Mouse (Mus musculus) testis, postnatal 14 days (tissue): ENCODE results near the gene A830031A19Rik.
A peak's percentile ranks its signal among the peaks of the same experiment; 100 is the strongest.

ENCODE experiments used
- DNase-seq: peaks from one replicate; pipeline ENCODE4 v3.0.0; 2021; ENCODE audit warnings: low spot score

A830031A19Rik gene

DNA sequence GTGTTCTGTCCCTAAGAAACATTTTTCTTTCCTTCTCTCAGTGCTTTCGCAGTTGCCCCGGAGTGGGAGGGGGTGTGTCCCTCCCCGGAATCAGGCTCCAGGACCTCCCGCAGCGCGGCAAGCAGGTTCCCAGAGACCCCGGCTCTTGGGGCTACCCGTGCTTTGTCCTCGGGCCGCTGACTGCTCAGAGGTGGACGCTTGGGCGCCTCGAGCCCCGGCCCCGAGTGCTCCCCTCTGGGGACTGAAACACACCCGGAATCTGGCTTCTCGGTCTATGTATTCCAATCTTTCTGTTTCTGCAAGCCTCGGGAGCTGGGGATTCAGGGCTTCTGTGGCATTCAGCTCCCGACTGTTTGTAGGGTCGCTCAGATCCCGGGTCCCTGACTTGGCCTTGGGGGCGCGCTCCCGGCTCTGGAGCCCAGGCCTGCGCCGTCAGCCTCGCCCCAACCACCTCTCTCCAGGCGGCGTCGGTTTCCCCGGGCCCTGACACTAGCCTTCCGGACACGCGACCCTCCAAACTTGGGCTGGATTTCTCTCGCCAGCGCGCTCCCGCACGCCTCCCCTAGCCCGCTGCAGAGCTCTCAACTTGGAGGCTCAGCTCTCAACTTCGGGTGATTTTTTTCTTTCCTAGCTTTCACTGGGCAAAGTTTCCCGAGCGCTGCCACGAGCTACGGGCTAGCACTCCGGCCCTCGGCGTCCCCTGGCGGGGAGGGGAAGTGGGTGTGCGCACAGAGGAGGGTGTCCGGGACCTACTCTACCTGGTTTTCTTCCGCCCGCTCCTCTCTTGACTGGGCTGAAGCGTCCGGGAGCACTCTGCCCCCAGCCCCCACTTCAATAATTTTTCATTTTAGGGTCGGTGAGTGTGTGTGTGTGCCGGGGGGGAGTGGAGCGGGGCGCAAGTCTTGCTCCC is 2.2 kb upstream of the A830031A19Rik start:
- peak; percentile 32 for DNase-seq

GRCm38 (mm10) chr11:24076127-24076650 is 1.3 kb upstream of the A830031A19Rik start:
- DNase-seq = peak; percentile 43

DNA sequence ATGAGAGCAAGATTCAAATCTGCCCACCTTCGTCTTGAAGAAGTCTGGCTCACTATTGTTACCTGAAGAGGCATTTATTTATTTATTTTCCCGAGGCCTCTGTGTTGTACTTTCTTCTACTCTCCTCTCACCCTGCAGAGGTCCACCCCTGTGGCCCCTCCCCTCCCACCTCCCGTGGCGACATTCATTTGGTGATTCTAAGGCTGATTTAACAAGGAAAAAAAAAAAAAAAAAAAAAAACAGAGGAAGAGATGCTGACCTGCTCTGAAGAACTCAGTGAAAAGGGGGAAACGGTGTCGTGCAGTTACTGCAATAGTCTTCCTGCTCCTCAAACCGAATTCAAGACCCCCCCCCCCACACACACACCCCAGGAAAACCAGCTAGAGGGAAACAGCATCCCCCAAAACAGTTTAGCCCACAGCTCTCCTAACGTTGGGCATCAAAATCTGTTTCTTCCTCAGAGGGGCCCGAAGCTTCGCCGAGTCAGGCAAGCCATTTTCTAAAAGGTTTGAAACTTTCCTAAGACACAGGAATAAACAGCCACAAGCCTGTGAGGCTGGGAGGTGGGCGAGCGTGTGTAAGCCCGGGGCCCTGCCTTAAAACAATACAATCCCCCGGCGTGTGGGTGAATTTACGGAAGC is 752 bp upstream of the A830031A19Rik start:
- DNase-seq = no peak

DNA sequence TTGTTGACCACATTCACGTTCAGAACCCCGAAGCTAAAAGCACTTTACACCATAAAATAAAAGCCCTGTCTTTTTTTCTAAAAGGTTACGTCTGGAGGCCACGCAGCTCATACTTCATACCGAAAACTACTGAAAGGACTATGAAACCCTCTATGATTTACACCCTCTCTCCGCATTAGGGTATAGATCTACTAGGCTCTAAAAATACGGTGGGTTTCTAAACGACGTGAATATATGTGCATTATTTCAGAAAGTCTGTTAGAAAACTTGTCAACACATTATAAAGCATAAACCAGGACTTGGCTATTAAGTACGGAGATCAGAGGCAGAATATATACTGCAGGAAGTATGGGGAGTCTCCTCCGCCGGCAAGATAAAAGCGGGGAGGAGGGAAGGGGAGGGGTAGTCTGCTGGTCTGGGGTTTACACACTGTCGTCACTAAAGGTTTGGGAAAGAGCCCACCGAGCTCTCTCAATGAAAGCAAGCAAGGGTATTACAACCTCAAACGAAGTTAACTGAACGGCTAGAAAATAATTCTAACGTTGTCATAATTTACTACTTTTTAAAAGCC is 748 bp downstream of the A830031A19Rik start:
- DNase-seq = no peak

GRCm38 (mm10) chr11:24065313-24065712 is 9.5 kb downstream of the A830031A19Rik start:
- DNase-seq = no peak

GRCm38 (mm10) chr11:24064221-24064620 is 10.6 kb downstream of the A830031A19Rik start:
- DNase-seq = no peak

- no peak for DNase-seq
Measured at GRCm38 (mm10) chr11:24062495-24063096, 12.3 kb downstream of the A830031A19Rik start.

DNA sequence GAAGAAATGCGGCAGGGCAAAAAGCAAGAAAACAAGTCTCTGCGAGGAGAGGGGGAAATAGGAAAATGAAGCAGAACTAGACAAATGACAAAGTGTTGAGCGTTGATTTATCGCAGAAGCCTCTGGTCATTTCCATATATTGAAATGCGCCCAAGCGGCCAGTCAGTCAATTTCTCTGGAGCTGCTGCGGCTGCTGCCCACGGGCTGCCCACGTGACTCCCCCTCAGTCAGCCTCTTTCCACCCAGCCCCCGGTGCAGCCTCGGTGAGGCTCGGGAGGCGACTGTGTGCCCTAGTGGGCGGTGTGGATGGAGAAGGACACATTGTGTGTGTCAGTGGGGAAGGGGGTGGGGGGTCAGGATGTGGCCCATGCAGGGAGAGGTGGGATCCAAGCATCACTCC is 13.0 kb downstream of the A830031A19Rik start:
- peak; percentile 14 for DNase-seq

GRCm38 (mm10) chr11:24060428-24060827 is 14.4 kb downstream of the A830031A19Rik start:
- no peak for DNase-seq

DNA sequence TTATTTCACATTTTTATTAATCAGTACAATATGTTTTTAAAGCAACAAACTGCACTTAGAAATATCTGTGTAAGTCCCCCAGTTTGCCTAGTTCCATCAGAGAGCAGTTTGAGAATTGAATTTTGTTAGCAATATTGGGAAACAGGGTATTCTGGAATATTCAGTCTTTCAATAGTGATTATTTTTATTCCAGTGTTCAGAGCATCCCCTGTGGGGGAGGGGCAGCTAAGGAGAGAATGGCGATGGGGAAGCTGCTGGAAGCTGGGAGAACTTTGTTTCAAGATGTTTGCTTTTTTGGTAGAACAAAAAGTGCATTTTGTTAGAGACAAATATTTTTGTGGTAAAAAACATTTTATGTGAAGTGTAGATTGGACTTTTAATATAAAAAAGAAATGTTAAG is 15.7 kb downstream of the A830031A19Rik start:
- DNase-seq = no peak

DNA sequence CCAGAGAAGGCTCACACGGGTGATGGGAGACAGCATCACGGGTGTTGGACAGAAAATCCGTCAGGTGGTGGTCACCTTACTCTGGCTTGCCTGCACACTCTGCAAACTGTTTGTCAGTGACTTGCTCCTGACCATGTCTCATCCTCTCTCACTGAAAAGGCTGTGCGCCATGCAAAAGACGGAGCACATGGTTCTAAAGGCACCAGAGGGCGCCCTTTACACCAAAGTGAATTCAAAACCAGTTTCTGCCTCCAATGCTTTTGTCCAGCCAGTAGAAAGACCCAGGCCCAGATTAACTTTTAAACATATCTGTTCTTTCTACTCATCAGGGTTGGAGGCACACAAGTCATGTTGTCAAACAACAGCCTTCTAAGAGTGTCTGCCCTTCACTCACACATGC is 22.0 kb downstream of the A830031A19Rik start:
- no peak for DNase-seq

- no peak for DNase-seq
Measured at GRCm38 (mm10) chr11:24050032-24050757, 24.7 kb downstream of the A830031A19Rik start.

- peak; percentile 77 for DNase-seq
Measured at GRCm38 (mm10) chr11:24049226-24050031, 25.4 kb downstream of the A830031A19Rik start.

- DNase-seq = no peak
Measured at GRCm38 (mm10) chr11:24044025-24044424, 30.8 kb downstream of the A830031A19Rik start.

- no peak for DNase-seq
Measured at GRCm38 (mm10) chr11:24020760-24021159, 54.1 kb downstream of the A830031A19Rik start.

DNA sequence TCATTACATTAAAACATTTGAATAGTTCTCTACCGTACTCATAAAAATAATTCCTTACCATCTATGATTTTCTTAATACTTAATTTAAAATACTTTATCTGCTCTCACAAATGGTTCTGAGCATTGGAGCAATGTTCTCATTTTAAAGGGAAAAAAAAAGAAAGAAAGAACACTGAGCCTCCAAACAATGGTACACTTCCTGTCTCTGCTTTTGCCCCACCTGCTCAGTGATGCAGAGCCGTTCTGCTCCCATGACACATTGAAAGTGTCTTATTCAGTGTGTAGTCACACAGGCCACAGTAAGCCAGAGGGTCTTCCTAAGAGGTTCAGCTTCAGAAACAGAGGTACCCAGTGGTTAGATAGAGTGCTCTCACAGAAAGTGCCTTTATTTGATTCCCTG is 56.1 kb downstream of the A830031A19Rik start:
- DNase-seq = no peak

DNA sequence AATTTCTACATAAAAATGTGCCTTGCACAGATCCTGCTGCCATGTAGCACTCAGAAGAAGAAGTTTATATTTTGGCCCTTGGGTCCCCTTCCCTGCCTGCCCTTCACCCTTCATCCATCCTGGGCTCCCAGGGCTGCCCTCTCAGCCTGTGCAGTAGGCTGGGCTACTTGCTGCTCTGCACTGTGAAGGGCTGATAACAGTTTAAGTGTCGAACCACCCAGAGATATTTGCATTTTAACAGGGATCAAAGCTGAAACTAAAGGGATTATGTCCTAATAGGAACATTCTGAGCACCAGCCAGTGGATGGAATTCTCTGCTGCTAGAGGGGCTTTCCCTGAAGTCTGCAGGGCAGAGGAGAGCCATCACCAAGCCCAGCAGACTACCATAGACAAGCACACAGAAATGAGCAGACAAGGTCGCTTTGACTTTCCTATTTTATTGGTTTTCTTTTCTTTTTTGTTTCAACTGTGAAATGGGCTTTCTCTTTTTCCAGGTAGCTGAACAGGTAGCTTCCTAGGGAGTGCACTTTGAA is 58.1 kb downstream of the A830031A19Rik start:
- no peak for DNase-seq

- no peak for DNase-seq
Measured at GRCm38 (mm10) chr11:24016049-24016448, 58.8 kb downstream of the A830031A19Rik start.

- DNase-seq = no peak
Measured at GRCm38 (mm10) chr11:24014642-24015041, 60.2 kb downstream of the A830031A19Rik start.

DNA sequence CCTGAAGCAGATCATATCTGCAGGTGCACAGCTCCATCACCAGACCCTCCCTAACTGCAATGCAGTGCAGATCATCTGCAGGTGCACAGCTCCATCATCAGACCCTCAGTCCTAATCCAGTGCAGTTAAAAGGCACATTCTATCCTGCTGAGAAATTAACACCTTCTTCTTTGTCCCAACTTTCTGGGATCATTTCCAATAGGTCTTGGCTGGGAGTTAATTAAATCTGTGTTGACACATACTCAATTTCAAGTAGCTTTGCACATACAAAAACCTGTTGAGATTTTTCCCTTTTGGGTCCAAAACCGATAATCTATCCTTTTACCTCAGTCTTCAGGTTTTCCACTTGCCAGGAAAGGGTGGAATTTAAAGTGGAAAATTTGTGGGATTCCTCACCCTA is 62.6 kb downstream of the A830031A19Rik start:
- DNase-seq = no peak
